Mouse (Mus musculus): Measurements from ENCODE around the gene Slc6a20b.
"Not testable (repeated sequence)": the region's sequence is repeated elsewhere in the genome, so short reads cannot be mapped to it uniquely, and the experiment has no call there.

Slc6a20b gene

GRCm38 (mm10) chr9:123632281-123632680 is at the start of gene Slc6a20b:
Slc6a20b (minus strand) TSS chr9:123632565.
- DNase-seq (ENCODE audit: low spot score): no peak

GRCm38 (mm10) chr9:123679198-123679597 is 46.8 kb upstream of the Slc6a20b start:
- no peak for DNase-seq (ENCODE audit: low spot score)

GRCm38 (mm10) chr9:123678327-123679105 is 46.2 kb upstream of the Slc6a20b start, which contains the start of the genes Ccr9 and Slc6a20a:
Ccr9 (plus strand) TSS chr9:123678439.
Slc6a20a (minus strand) TSS chr9:123678885.
- DNase-seq (ENCODE audit: low spot score): no peak

GRCm38 (mm10) chr9:123665645-123666044 is 33.3 kb upstream of the Slc6a20b start:
- peak; percentile 55 for DNase-seq (ENCODE audit: low spot score)

GRCm38 (mm10) chr9:123659986-123660676 is 27.8 kb upstream of the Slc6a20b start:
- DNase-seq (ENCODE audit: low spot score): not testable (repeated sequence)

GRCm38 (mm10) chr9:123658981-123659380 is 26.6 kb upstream of the Slc6a20b start:
- no peak for DNase-seq (ENCODE audit: low spot score)

GRCm38 (mm10) chr9:123657457-123657856 is 25.1 kb upstream of the Slc6a20b start:
- no peak for DNase-seq (ENCODE audit: low spot score)

GRCm38 (mm10) chr9:123651369-123651768 is 19.0 kb upstream of the Slc6a20b start:
- DNase-seq (ENCODE audit: low spot score): no peak

GRCm38 (mm10) chr9:123649785-123650511 is 17.6 kb upstream of the Slc6a20b start:
- no peak for DNase-seq (ENCODE audit: low spot score)

- no peak for DNase-seq (ENCODE audit: low spot score)
These were observed 7.7 kb upstream of the Slc6a20b start for GRCm38 (mm10) chr9:123640106-123640505.

GRCm38 (mm10) chr9:123638668-123639089 is 6.3 kb upstream of the Slc6a20b start:
- peak; percentile 23 for DNase-seq (ENCODE audit: low spot score)

GRCm38 (mm10) chr9:123638231-123638630 is 5.9 kb upstream of the Slc6a20b start:
- DNase-seq (ENCODE audit: low spot score): no peak

- DNase-seq (ENCODE audit: low spot score): no peak
These were observed 4.4 kb upstream of the Slc6a20b start for GRCm38 (mm10) chr9:123636771-123637170.

- DNase-seq (ENCODE audit: low spot score): no peak
These were observed 628 bp upstream of the Slc6a20b start for GRCm38 (mm10) chr9:123632993-123633392.

GRCm38 (mm10) chr9:123631666-123632065 is 699 bp downstream of the Slc6a20b start:
- no peak for DNase-seq (ENCODE audit: low spot score)

- DNase-seq (ENCODE audit: low spot score): no peak
These were observed 6.5 kb downstream of the Slc6a20b start for GRCm38 (mm10) chr9:123625821-123626220.

- DNase-seq (ENCODE audit: low spot score): no peak
These were observed 7.6 kb downstream of the Slc6a20b start for GRCm38 (mm10) chr9:123624741-123625140.

- no peak for DNase-seq (ENCODE audit: low spot score)
These were observed 11.9 kb downstream of the Slc6a20b start for GRCm38 (mm10) chr9:123620311-123621098.

GRCm38 (mm10) chr9:123601529-123601928 is 30.8 kb downstream of the Slc6a20b start:
- DNase-seq (ENCODE audit: low spot score): no peak

- no peak for DNase-seq (ENCODE audit: low spot score)
These were observed 35.0 kb downstream of the Slc6a20b start for GRCm38 (mm10) chr9:123597376-123597775.

- no peak for DNase-seq (ENCODE audit: low spot score)
These were observed 35.5 kb downstream of the Slc6a20b start for GRCm38 (mm10) chr9:123596910-123597309.

GRCm38 (mm10) chr9:123595194-123595593 is 37.2 kb downstream of the Slc6a20b start:
- no peak for DNase-seq (ENCODE audit: low spot score)

Data from adipocyte (in vitro differentiated cells).